Mouse (Mus musculus) limb, embryonic 12.5 days (tissue): Measurements from ENCODE around the gene Gm9125. TPM values are rescaled to one million over a fixed set of nuclear protein-coding genes. Genes with fewer than 3 reads are reported as not detected.
"Not testable (repeated sequence)": the region's sequence is repeated elsewhere in the genome, so short reads cannot be mapped to it uniquely, and the experiment has no call there.

ENCODE experiments used
- ATAC-seq: fragments of 200-750 bp; cut with Nextera tagmentation; 2 replicates; pipeline ENCODE4 v1.8.0; 2017; ENCODE audit warnings: low read depth, moderate TSS enrichment; ENCODE audit not compliant: insufficient number of reproducible peaks, insufficient read depth, low FRiP score, low TSS enrichment
- H3K27ac ChIP-seq: fragments of 300-500 bp; sonication (generic); 2 replicates; pipeline ENCODE4 v1.5.1; 2016; ENCODE audit warnings: mild to moderate bottlenecking, moderate library complexity
- H3K27me3 ChIP-seq: fragments of 300-500 bp; sonication (generic); 2 replicates; pipeline ENCODE4 v1.6.1; 2016; ENCODE audit warnings: mild to moderate bottlenecking, moderate library complexity
- H3K36me3 ChIP-seq: fragments of 300-500 bp; sonication (generic); 2 replicates; pipeline ENCODE4 v1.6.1; 2016; ENCODE audit warnings: mild to moderate bottlenecking, moderate library complexity
- H3K4me1 ChIP-seq: fragments of 300-500 bp; sonication (generic); replicated peaks from 2 replicates; pipeline ENCODE4 v1.6.1; 2016
- H3K4me2 ChIP-seq: fragments of 300-500 bp; sonication (generic); 2 replicates; pipeline ENCODE4 v1.6.1; 2016; ENCODE audit warnings: mild to moderate bottlenecking, moderate library complexity
- H3K4me3 ChIP-seq: fragments of 300-500 bp; sonication (generic); replicated peaks from 2 replicates; pipeline ENCODE4 v1.5.1; 2016; ENCODE audit warnings: mild to moderate bottlenecking
- H3K9ac ChIP-seq: fragments of 300-500 bp; sonication (generic); replicated peaks from 2 replicates; pipeline ENCODE4 v1.6.1; 2016; ENCODE audit warnings: mild to moderate bottlenecking, moderate library complexity
- H3K9me3 ChIP-seq: fragments of 300-500 bp; sonication (generic); 2 replicates; pipeline ENCODE4 v1.6.1; 2016; ENCODE audit warnings: mild to moderate bottlenecking, moderate library complexity
- WGBS: fragments of 180-500 bp; shearing (Covaris S2); methylation state at CpG from one replicate; pipeline ENCODE4 v1.1.7; 2016; 5-methylcytosine and 5-hydroxymethylcytosine counted together
- polyA plus RNA-seq: library from polyadenylated mRNA; unstranded; fragments of >200 nt; fragmentation: Nextera tagmentation; extraction: Ambion mirVana; gene quantifications from 2 replicates; pipeline ENCODE4 v1.2.1, GENCODE M21; 2016

Gm9125 gene
- not detected in 2 replicates for polyA plus RNA-seq

- WGBS: 59% methylated on average over 2 of the region's 3 CpGs
- H3K4me3 ChIP-seq, H3K27me3 ChIP-seq, H3K27ac ChIP-seq, H3K9ac ChIP-seq, H3K9me3 ChIP-seq, H3K36me3 ChIP-seq, H3K4me2 ChIP-seq, ATAC-seq, H3K4me1 ChIP-seq: not testable (repeated sequence)
These were observed at the start of gene Gm9125 for GRCm38 (mm10) chr3:94054785-94055184. Gene Gm9125 (minus strand): TSS chr3:94054885.

- not testable (repeated sequence) for H3K9ac ChIP-seq, H3K4me2 ChIP-seq, H3K4me1 ChIP-seq, H3K27ac ChIP-seq, H3K9me3 ChIP-seq, ATAC-seq, H3K36me3 ChIP-seq, H3K27me3 ChIP-seq, H3K4me3 ChIP-seq
- 63% methylated on average over 2 of the region's 3 CpGs for WGBS
These were observed 17.9 kb upstream of the Gm9125 start, which contains the start of gene Gm10697 for GRCm38 (mm10) chr3:94072544-94072943. Gene Gm10697 (minus strand): TSS chr3:94072644.

- H3K9me3 ChIP-seq, ATAC-seq, H3K36me3 ChIP-seq, H3K27ac ChIP-seq, H3K9ac ChIP-seq, H3K27me3 ChIP-seq, H3K4me3 ChIP-seq, H3K4me1 ChIP-seq, H3K4me2 ChIP-seq: not testable (repeated sequence)
- WGBS: no CpG with 5 or more reads among the region's 5 CpGs
These were observed 5.0 kb downstream of the Gm9125 start for GRCm38 (mm10) chr3:94049566-94050121.

GRCm38 (mm10) chr3:94038241-94038640 lies 16.4 kb downstream of the Gm9125 start:
- H3K4me1 ChIP-seq, H3K27ac ChIP-seq, H3K9me3 ChIP-seq, H3K9ac ChIP-seq, H3K27me3 ChIP-seq, H3K4me3 ChIP-seq, ATAC-seq, H3K4me2 ChIP-seq, H3K36me3 ChIP-seq: not testable (repeated sequence)
- WGBS: 95% methylated on average over 1 of the region's 1 CpGs

GRCm38 (mm10) chr3:94034400-94034799 lies 20.3 kb downstream of the Gm9125 start:
- not testable (repeated sequence) for H3K27me3 ChIP-seq, H3K27ac ChIP-seq, H3K9ac ChIP-seq, H3K4me3 ChIP-seq, H3K4me2 ChIP-seq, ATAC-seq, H3K4me1 ChIP-seq, H3K36me3 ChIP-seq, H3K9me3 ChIP-seq
- WGBS: 91% methylated on average over 17 of the region's 18 CpGs

Other genes starting within 250 kb of the Gm9125 start
- not detected in 2 replicates for gene Tdpoz3, start 228.9 kb downstream of the Gm9125 start, polyA plus RNA-seq
- not detected in 2 replicates for gene Gm9117, start 111.3 kb downstream of the Gm9125 start, polyA plus RNA-seq
- gene Tdpoz5, start 93.6 kb downstream of the Gm9125 start, polyA plus RNA-seq: not detected in 2 replicates
- not detected in 2 replicates for gene Gm10697, start 17.8 kb upstream of the Gm9125 start, polyA plus RNA-seq
- gene Gm10696, start 123.3 kb upstream of the Gm9125 start, polyA plus RNA-seq: not detected in 2 replicates
- gene Gm5286, start 141.8 kb upstream of the Gm9125 start, polyA plus RNA-seq: not detected in 2 replicates
- gene Gm4778, start 209.2 kb upstream of the Gm9125 start, polyA plus RNA-seq: not detected in 2 replicates